Comparison of ENCODE assay signal across 22 mouse cellular contexts in genomic region chr3:103637641-103638040, GRCm38 (mm10). TPM values are rescaled to one million over a fixed set of nuclear protein-coding genes. Genes with fewer than 3 reads are reported as not detected.
A peak's percentile ranks its signal among the peaks of the same experiment; 100 is the strongest.
DNase-seq lines count a peak whose midpoint lies in the region; ATAC-seq and TF ChIP-seq lines count a peak whose summit lies in the region.
"Had no signal": no experiment of that assay in that cellular context is flagged by ENCODE, and none has a peak within 500 bp of the region (broad histone marks: within the 10 kb centered on the region; RNA-seq: fewer than 3 reads in every experiment).

No protein-coding gene starts in this region.

- H3K36me3 ChIP-seq in forebrain, embryonic 15.5 days = no peaks in the 10 kb centered on the region
- H3K36me3 ChIP-seq in forebrain, embryonic 16.5 days (ENCODE audit: control insufficient read depth, insufficient read depth) = no peaks in the 10 kb centered on the region; the same call in 1 of the 2 replicates
- H3K36me3 ChIP-seq: embryonic facial prominence, embryonic 13.5 days; embryonic facial prominence, embryonic 15.5 days; forebrain, embryonic 10.5 days had no signal

- no peak overlapping the region for H3K4me2 ChIP-seq in forebrain, embryonic 15.5 days (replicated peaks)
- no peak overlapping the region for H3K4me2 ChIP-seq in forebrain, embryonic 16.5 days (ENCODE audit: low read length)
- H3K4me2 ChIP-seq: embryonic facial prominence, embryonic 13.5 days; embryonic facial prominence, embryonic 15.5 days; forebrain, embryonic 13.5 days had no signal

- H3K9ac ChIP-seq in forebrain, embryonic 15.5 days (replicated peaks) = no peak overlapping the region
- H3K9ac ChIP-seq in forebrain, embryonic 16.5 days (replicated peaks; ENCODE audit: low read depth, low read length) = no peak overlapping the region
- H3K9ac ChIP-seq: embryonic facial prominence, embryonic 13.5 days; embryonic facial prominence, embryonic 15.5 days; forebrain, embryonic 13.5 days had no signal

- DNase-seq in brain, embryonic 14.5 days (ENCODE audit: low read depth) = peak; percentile 68
- no peak for DNase-seq in gastrocnemius, postnatal 10 days
- no peak for DNase-seq in thymus, adult 18-20 months
- DNase-seq: adrenal gland, adult 8-10 months; adrenal gland, postnatal 14 days; adrenal gland, postnatal 36 days; cerebellum, adult 11 months; cerebellum, adult 18-20 months; cerebellum, adult 8-10 months; cerebellum, adult 9-11 months; cerebellum, postnatal 14 days; cerebellum, postnatal 36 days; embryo, embryonic 11 days had no signal

- no peaks in the 10 kb centered on the region for H3K9me3 ChIP-seq in forebrain, embryonic 15.5 days
- no peaks in the 10 kb centered on the region for H3K9me3 ChIP-seq in forebrain, embryonic 16.5 days (ENCODE audit: control insufficient read depth, low read length)
- H3K9me3 ChIP-seq: embryonic facial prominence, embryonic 13.5 days; embryonic facial prominence, embryonic 15.5 days; forebrain, embryonic 10.5 days; forebrain, embryonic 13.5 days had no signal

- no peaks in the 10 kb centered on the region for H3K4me1 ChIP-seq in forebrain, embryonic 15.5 days
- no peaks in the 10 kb centered on the region for H3K4me1 ChIP-seq in forebrain, embryonic 16.5 days (replicated peaks; ENCODE audit: control insufficient read depth, insufficient read depth, low read length)
- H3K4me1 ChIP-seq: embryonic facial prominence, embryonic 15.5 days had no signal

- ATAC-seq in forebrain, embryonic 15.5 days (replicated peaks) = 0 out of 2 replicates have a peak, but pooled peaks have one; percentile 38
- ATAC-seq in forebrain, embryonic 16.5 days = no peak
- ATAC-seq: activated CD4-positive, CD25-positive, alpha-beta regulatory T cell, adult 4 months; forebrain, embryonic 13.5 days; Patski had no signal

- H3K27me3 ChIP-seq in forebrain, embryonic 15.5 days = no peaks in the 10 kb centered on the region
- H3K27me3 ChIP-seq in forebrain, embryonic 16.5 days (replicated peaks; ENCODE audit: control insufficient read depth, insufficient read depth, low read length) = no peaks in the 10 kb centered on the region
- H3K27me3 ChIP-seq: embryonic facial prominence, embryonic 13.5 days; embryonic facial prominence, embryonic 15.5 days; forebrain, embryonic 13.5 days; Patski had no signal

- no peak for TF ChIP-seq CTCF in brain, embryonic 14.5 days (IDR thresholded peaks at IDR 0.05; ENCODE audit: borderline replicate concordance, extremely low read depth, insufficient read depth, insufficient read length)

- no peak for TF ChIP-seq POLR2A in brain, embryonic 14.5 days (IDR thresholded peaks at IDR 0.05; ENCODE audit: borderline replicate concordance, extremely low read depth, insufficient read depth, insufficient read length, poor library complexity, severe bottlenecking)

- H3K27ac ChIP-seq in forebrain, embryonic 15.5 days (replicated peaks) = no peak overlapping the region
- no peak overlapping the region for H3K27ac ChIP-seq in forebrain, embryonic 16.5 days (ENCODE audit: low read length)
- H3K27ac ChIP-seq: embryonic facial prominence, embryonic 13.5 days; embryonic facial prominence, embryonic 15.5 days; forebrain, embryonic 10.5 days; forebrain, embryonic 13.5 days had no signal

- 26% methylated on average over 1 of the region's 1 CpGs for WGBS in forebrain, embryonic 15.5 days
- WGBS in forebrain, embryonic 16.5 days = 15% methylated on average over 1 of the region's 1 CpGs

- H3K4me3 ChIP-seq in forebrain, embryonic 15.5 days = no peak overlapping the region
- H3K4me3 ChIP-seq in forebrain, embryonic 16.5 days (replicated peaks; ENCODE audit: low read length) = no peak overlapping the region
- H3K4me3 ChIP-seq: embryonic facial prominence, embryonic 13.5 days; embryonic facial prominence, embryonic 15.5 days; erythroblast, embryonic 14.5 days; forebrain, embryonic 10.5 days; forebrain, embryonic 13.5 days had no signal

RNA-seq across cellular contexts. Expression of gene Atg4a-ps, which starts 8.2 kb away (rescaled TPM):
- 0.24 TPM in 1 of 2 replicates, not detected in the other for polyA plus RNA-seq in forebrain, embryonic 15.5 days (2015; fragmentation: Nextera tagmentation; extraction: Ambion mirVana)
- polyA plus RNA-seq in forebrain, embryonic 16.5 days (2015; fragmentation: Nextera tagmentation; extraction: Ambion mirVana) = 0.16 and 0.17 TPM in 2 replicates
- polyA plus RNA-seq in brain, embryonic 14.5 days (2012; rRNA removed) = 0.04 TPM in 1 of 2 replicates, not detected in the other
- total RNA-seq in gastrocnemius, postnatal 10 days (2021) = 1 to 10 TPM in 1 of 2 experiments, under 1 TPM in 1; 0.14 to 5.3 TPM
- polyA plus RNA-seq: erythroblast, embryonic 14.5 days had no signal
